Mouse (Mus musculus) embryonic facial prominence, embryonic 13.5 days (tissue): ENCODE measurements around the gene Dock4. TPM values are rescaled to one million over a fixed set of nuclear protein-coding genes. Genes with fewer than 3 reads are reported as not detected.

Experiments used
- ATAC-seq: fragments of 200-750 bp; cut with Nextera tagmentation; 2 replicates; pipeline ENCODE4 v1.8.0; 2017; ENCODE audit warnings: low read depth; ENCODE audit not compliant: insufficient number of reproducible peaks, insufficient read depth, low FRiP score, low TSS enrichment
- H3K27ac ChIP-seq: fragments of 300-500 bp; sonication (generic); 2 replicates; pipeline ENCODE4 v1.5.1; 2015; ENCODE audit warnings: moderate library complexity, mild to moderate bottlenecking, inconsistent platforms
- H3K27me3 ChIP-seq: fragments of 300-500 bp; sonication (generic); 2 replicates; pipeline ENCODE4 v1.6.1; 2015; ENCODE audit warnings: mild to moderate bottlenecking, inconsistent platforms
- H3K36me3 ChIP-seq: fragments of 300-500 bp; sonication (generic); 2 replicates; pipeline ENCODE4 v1.6.1; 2015; ENCODE audit warnings: mild to moderate bottlenecking, inconsistent platforms
- H3K4me1 ChIP-seq: fragments of 300-500 bp; sonication (generic); 2 replicates; pipeline ENCODE4 v1.6.1; 2015; ENCODE audit warnings: inconsistent platforms
- H3K4me2 ChIP-seq: fragments of 300-500 bp; sonication (generic); 2 replicates; pipeline ENCODE4 v1.6.1; 2015; ENCODE audit warnings: moderate library complexity, mild to moderate bottlenecking, inconsistent platforms
- H3K4me3 ChIP-seq: fragments of 300-500 bp; sonication (generic); 2 replicates; pipeline ENCODE4 v1.5.1; 2015; ENCODE audit warnings: mild to moderate bottlenecking, inconsistent platforms
- H3K9ac ChIP-seq: fragments of 300-500 bp; sonication (generic); 2 replicates; pipeline ENCODE4 v1.6.1; 2015; ENCODE audit warnings: mild to moderate bottlenecking, inconsistent platforms
- H3K9me3 ChIP-seq: fragments of 300-500 bp; sonication (generic); 2 replicates; pipeline ENCODE4 v1.6.1; 2016; ENCODE audit warnings: inconsistent platforms
- WGBS: fragments of 180-500 bp; shearing (Covaris S2); methylation state at CpG from one replicate; pipeline ENCODE4 v1.1.7; 2015; ENCODE audit warnings: mixed read lengths; 5-methylcytosine and 5-hydroxymethylcytosine counted together
- polyA plus RNA-seq: library from polyadenylated mRNA; unstranded; fragments of >200 nt; fragmentation: Nextera tagmentation; extraction: Ambion mirVana; gene quantifications from 2 replicates; pipeline ENCODE4 v1.2.1, GENCODE M21; 2015

Gene Dock4
- polyA plus RNA-seq, 1 experiment from 2014 or later = 19.9 TPM

DNA sequence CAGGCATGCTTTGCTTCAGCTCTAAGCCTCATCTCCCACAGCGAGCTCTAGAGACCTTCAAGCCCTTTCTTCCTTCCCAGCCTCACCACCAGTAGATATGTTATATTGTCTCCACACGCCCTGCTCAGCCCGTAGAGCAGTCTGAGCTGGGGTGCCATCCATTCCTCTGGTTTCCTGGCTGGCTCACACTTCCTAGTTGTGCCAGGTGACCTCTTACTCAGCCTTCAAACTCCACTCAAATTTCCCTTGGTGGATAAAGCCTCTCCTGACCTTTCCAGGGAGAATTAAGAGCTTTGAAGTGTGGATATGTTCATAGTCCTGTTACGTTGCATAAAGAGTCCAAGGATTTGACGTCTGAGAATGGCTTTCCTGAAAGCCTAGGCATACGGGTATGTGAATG is 68.3 kb downstream of the Dock4 start:
- WGBS = 61% methylated on average over 6 of the region's 6 CpGs
- ATAC-seq = no peak

DNA sequence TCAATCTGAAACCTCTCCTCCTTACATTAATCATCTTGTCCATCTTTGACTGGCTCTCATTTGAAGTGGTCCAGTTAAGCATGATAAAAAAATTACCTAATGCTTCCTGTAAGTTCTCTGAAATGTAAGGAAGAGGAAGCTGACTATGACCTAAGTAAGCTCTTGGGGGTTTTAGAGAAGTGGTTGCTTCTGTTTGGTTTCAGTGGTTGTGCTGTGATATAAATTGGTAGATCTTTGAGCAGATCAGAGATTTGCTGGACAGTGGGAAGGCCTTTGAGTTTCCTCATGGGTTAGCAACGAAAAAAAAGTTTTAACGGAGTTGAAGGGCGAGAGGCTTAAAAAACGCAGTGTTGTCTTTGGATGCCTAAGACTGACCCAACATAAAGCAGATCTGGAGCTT is 76.7 kb downstream of the Dock4 start:
- no peaks in the 10 kb centered on the region for H3K9me3 ChIP-seq
- no peaks in the 10 kb centered on the region for H3K27me3 ChIP-seq
- H3K27ac ChIP-seq = no peak overlapping the region
- H3K4me2 ChIP-seq = no peak overlapping the region
- no peak for ATAC-seq
- H3K4me3 ChIP-seq = no peak overlapping the region
- no peak overlapping the region for H3K9ac ChIP-seq
- no peaks in the 10 kb centered on the region for H3K36me3 ChIP-seq
- H3K4me1 ChIP-seq = no peaks in the 10 kb centered on the region
- WGBS = 89% methylated on average over 4 of the region's 4 CpGs

More for the DNA sequence above, 68.3 kb downstream of the Dock4 start:
- H3K9me3 ChIP-seq = no peaks in the 10 kb centered on the region
- no peaks in the 10 kb centered on the region for H3K36me3 ChIP-seq
- H3K9ac ChIP-seq = no peak overlapping the region
- no peak overlapping the region for H3K4me2 ChIP-seq
- H3K4me3 ChIP-seq = no peak overlapping the region
- no peak overlapping the region for H3K27ac ChIP-seq
- no peaks in the 10 kb centered on the region for H3K27me3 ChIP-seq
- H3K4me1 ChIP-seq = peaks cover 12% of the 10 kb centered on the region; the same call in 1 of the 2 replicates

DNA sequence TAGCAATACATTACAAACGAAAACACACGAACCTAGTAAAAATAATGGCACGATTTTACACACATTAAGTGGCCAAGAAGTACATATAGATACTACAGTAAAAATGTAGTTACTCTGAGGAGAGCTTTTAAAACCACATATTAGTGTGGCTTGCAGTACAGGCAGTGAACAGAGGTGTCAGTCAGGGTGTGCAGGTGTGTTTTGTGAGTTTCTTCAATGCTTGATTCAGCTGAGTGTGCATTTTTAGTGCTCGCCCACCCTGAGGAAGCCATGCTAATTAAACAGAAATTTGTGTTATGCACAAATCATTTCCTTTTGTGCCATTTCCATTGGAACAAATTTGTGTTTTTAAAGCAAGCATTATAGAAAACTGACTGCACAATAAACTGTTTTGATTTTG is 77.3 kb downstream of the Dock4 start:
- no peaks in the 10 kb centered on the region for H3K36me3 ChIP-seq
- no peak overlapping the region for H3K4me3 ChIP-seq
- 88% methylated on average over 4 of the region's 4 CpGs for whole genome bisulfite sequencing
- ATAC-seq = no peak
- no peaks in the 10 kb centered on the region for H3K9me3 ChIP-seq
- H3K27ac ChIP-seq = no peak overlapping the region
- H3K27me3 ChIP-seq = no peaks in the 10 kb centered on the region
- H3K9ac ChIP-seq = no peak overlapping the region
- H3K4me1 ChIP-seq = no peaks in the 10 kb centered on the region
- H3K4me2 ChIP-seq = no peak overlapping the region

DNA sequence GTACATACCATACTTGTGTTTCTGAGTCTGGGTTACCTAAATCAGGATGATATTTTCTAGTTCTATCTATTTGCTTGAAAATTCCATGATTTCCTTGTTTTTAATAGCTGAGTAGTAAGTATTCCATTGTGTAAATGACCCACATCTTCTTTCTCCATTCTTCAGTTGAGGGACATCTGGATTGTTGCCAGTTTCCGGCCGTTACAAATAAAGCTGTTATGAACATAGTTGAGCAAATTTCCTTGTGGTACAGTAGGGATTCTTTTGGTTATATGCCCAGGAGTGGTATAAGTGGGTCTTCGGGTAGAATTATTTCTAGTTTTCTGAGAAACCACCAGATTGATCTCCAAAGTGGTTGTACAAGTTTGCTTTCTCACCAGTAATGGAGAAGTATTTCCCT is 79.3 kb downstream of the Dock4 start:
- Histone ChIP-seq H3K4me1 (no peaks in the 10 kb centered on the region), H3K27ac (no peak overlapping the region), H3K27me3 (no peaks in the 10 kb centered on the region), H3K4me2 (no peak overlapping the region), H3K4me3 (no peak overlapping the region), H3K9me3 (no peaks in the 10 kb centered on the region), H3K36me3 (no peaks in the 10 kb centered on the region), H3K9ac (no peak overlapping the region)
- WGBS = 82% methylated on average over 3 of the region's 3 CpGs
- ATAC-seq = no peak

DNA sequence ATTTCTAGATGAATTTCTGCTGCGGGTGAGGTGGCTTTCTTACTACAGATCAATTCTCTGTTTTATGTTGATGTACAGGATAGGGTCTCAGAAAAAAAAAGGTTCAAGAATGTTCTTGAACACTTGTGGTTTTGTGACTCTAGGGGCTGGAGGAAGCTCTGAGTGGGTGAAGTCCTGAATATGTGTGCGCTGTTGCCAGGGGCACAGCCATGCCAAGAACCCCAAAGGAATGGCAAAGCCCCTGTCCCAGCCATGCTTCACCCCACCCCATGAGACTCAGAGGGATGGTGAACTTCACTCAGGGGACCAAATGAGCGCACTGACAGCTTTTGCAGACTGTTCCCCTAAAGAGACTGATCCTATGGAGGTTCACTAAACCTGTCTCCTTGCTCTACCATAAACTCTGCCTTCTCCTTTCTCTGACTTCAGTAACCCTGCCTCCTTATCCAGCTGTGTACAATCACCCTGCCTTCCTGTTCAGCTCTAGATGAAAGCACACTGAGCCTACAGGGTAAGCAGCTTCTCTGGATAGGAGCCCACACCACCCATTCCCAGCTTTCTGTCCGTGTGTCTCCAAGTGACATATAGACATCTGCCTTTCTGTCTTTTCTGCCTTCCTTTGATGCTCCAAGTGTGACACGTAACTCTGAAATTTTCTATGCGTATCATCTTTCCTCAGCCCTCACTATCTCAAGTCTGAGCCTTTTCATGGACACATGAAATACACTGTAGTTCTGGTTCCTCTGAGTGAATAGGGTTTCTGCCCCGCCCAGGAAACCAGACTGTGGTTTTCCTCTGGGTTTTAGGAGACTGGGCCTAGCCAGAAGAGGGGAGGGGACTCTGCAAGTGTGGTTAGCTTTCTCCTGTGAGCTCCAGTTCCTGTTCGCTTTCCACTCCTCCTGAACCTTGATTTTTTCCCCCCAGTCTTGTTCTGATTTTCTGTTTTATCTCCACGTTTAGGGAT is 90.2 kb downstream of the Dock4 start:
- 0 out of 2 replicates have a peak overlapping the region, but pooled peaks have one; percentile 5 for H3K4me2 ChIP-seq
- no peak overlapping the region for H3K4me3 ChIP-seq
- H3K9ac ChIP-seq = no peak overlapping the region
- H3K27ac ChIP-seq = peak overlapping the region; percentile 73
- H3K4me1 ChIP-seq = peaks cover 14% of the 10 kb centered on the region
- 58% methylated on average over 9 of the region's 9 CpGs for WGBS
- no peaks in the 10 kb centered on the region for H3K27me3 ChIP-seq
- H3K9me3 ChIP-seq = no peaks in the 10 kb centered on the region
- H3K36me3 ChIP-seq = no peaks in the 10 kb centered on the region
- ATAC-seq = 0 out of 2 replicates have a peak, but pooled peaks have one; percentile 48

DNA sequence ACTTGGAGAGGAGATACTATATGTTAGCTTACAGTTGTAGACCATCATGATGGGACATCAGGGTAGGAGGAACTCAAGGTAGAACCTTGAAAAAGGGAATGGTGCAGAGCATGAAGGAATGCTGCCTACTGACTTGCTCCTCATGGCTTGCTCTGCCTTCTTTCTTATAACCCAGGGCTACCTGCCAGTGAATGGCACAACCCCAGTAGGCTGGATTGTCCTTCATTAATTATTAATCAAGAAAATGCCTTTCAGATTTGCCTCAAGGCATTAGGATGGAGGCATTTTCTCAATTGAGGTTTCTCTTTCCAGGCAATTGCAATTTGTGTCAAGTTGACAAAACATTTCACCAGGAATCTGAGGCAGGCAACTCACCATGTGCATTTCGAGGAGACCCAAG is 92.1 kb downstream of the Dock4 start:
- 80% methylated on average over 1 of the region's 1 CpGs for WGBS
- Histone ChIP-seq H3K4me1 (peaks cover 14% of the 10 kb centered on the region), H3K4me3 (no peak overlapping the region), H3K27me3 (no peaks in the 10 kb centered on the region), H3K27ac (no peak overlapping the region), H3K4me2 (no peak overlapping the region), H3K9me3 (no peaks in the 10 kb centered on the region), H3K9ac (no peak overlapping the region), H3K36me3 (no peaks in the 10 kb centered on the region)
- ATAC-seq = no peak

DNA sequence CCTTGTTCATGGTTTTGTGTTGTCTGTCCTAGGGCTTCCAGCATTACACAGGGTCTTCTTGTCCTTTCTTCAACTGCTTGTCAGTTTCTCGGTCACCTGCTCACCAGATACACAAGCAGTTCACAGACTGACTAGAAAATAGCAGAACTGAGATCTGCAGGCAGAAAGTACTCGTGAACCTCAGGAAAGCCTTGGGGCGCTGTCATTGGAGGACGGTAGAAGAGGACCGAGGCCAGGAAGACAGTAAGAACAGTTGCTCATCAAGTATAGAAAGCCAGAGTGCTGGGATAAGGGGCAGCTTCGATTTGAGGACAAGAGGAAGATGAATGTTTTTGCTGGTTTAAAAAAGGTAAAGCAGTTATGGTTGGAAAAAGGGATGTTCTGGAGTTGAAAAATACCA is 92.6 kb downstream of the Dock4 start:
- Histone ChIP-seq H3K4me3 (no peak overlapping the region), H3K27me3 (no peaks in the 10 kb centered on the region), H3K9me3 (no peaks in the 10 kb centered on the region), H3K4me1 (peaks cover 14% of the 10 kb centered on the region), H3K9ac (no peak overlapping the region), H3K27ac (no peak overlapping the region), H3K4me2 (no peak overlapping the region), H3K36me3 (no peaks in the 10 kb centered on the region)
- WGBS = 76% methylated on average over 6 of the region's 6 CpGs
- ATAC-seq = no peak

DNA sequence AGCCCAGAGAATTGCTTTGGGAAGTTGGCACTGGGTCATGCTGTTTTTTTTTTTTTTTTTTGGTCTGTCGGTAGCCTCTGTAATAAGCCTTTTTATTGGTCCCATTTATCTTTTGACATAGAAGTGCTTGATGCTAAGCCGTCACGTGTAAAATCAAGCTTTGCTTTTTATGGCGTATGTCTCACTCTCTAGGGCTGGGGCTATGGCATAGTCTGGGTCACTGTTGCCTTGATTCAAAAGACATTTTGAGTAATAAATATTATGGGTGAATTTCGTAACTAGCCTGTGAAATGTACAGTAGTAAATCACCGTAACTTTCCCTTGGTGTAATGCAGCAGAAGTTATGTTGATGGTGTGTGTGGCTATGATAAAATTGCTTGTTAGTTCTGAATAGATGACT is 93.0 kb downstream of the Dock4 start:
- Histone ChIP-seq H3K4me3 (no peak overlapping the region), H3K36me3 (no peaks in the 10 kb centered on the region), H3K9me3 (no peaks in the 10 kb centered on the region), H3K27me3 (no peaks in the 10 kb centered on the region), H3K27ac (no peak overlapping the region), H3K4me1 (peaks cover 14% of the 10 kb centered on the region), H3K9ac (no peak overlapping the region), H3K4me2 (no peak overlapping the region)
- WGBS = 89% methylated on average over 6 of the region's 6 CpGs
- ATAC-seq = no peak

DNA sequence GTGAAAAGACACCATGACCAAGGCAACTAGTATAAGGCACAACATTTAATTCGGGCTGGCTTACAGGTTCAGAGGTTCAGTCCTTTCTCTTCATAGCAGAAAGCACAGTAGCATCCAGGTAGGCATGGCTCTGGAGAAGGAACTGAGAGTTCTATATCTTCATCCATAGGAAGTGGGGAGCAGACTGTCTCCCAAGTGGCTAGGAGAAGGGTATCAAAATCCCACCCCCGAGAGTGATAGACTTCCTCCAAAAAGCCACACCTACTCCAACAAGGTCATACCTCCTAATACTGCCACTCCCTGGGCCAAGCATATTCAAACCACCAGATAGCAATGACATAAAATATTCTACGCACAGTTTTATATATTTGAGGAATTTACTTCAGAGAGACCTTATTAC is 98.5 kb downstream of the Dock4 start:
- H3K4me1 ChIP-seq = no peaks in the 10 kb centered on the region
- H3K9me3 ChIP-seq = no peaks in the 10 kb centered on the region
- H3K27me3 ChIP-seq = no peaks in the 10 kb centered on the region
- ATAC-seq = no peak
- H3K4me2 ChIP-seq = no peak overlapping the region
- H3K36me3 ChIP-seq = no peaks in the 10 kb centered on the region
- H3K4me3 ChIP-seq = no peak overlapping the region
- no peak overlapping the region for H3K9ac ChIP-seq
- H3K27ac ChIP-seq = no peak overlapping the region
- 89% methylated on average over 3 of the region's 3 CpGs for WGBS

DNA sequence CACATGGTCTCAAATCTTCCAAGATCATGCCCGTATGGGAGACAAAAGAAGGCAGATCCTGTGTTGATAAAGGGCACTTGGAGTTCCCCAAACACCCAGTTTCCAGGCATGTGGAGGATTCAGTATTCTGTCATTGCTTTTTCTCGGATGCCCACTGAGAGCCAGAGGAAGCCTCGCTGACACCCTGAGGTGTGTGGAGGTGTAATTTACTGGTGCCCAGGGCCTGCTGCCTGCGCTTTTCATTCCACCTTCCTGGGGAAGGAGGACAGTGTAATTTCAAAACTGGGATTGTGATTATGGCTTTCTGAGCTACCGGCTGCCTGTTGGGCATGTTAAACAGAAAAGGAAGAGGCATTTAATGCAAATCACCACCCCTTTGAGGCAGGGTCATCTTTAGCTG is 101.1 kb downstream of the Dock4 start:
- H3K9ac ChIP-seq = no peak overlapping the region
- no peaks in the 10 kb centered on the region for H3K4me1 ChIP-seq
- no peak for ATAC-seq
- no peak overlapping the region for H3K27ac ChIP-seq
- 59% methylated on average over 5 of the region's 5 CpGs for WGBS
- H3K36me3 ChIP-seq = no peaks in the 10 kb centered on the region
- no peaks in the 10 kb centered on the region for H3K27me3 ChIP-seq
- no peak overlapping the region for H3K4me3 ChIP-seq
- no peaks in the 10 kb centered on the region for H3K9me3 ChIP-seq
- no peak overlapping the region for H3K4me2 ChIP-seq

DNA sequence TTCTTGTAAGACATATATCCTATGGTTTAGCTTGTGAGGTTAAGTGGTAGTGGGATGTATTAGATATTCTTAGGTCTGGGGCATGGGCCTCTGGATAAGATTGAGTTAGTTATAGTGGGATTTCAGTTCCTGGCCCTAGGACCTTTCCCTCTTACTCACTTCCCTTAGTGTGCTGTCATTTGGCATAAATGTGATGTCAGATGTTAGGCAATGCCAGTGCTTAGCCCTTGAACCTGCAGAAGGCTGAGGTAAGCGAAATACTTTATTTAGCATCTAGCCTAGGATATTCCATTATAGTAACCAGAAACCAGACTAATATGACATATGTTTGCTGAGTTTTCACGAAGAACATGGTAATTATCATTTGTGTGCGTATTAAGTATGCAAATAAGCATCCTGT is 105.6 kb downstream of the Dock4 start:
- no peak overlapping the region for H3K27ac ChIP-seq
- ATAC-seq = no peak
- H3K4me2 ChIP-seq = no peak overlapping the region
- WGBS = 90% methylated on average over 3 of the region's 3 CpGs
- H3K36me3 ChIP-seq = no peaks in the 10 kb centered on the region
- no peaks in the 10 kb centered on the region for H3K9me3 ChIP-seq
- H3K9ac ChIP-seq = no peak overlapping the region
- H3K27me3 ChIP-seq = no peaks in the 10 kb centered on the region
- no peak overlapping the region for H3K4me3 ChIP-seq
- H3K4me1 ChIP-seq = no peaks in the 10 kb centered on the region

DNA sequence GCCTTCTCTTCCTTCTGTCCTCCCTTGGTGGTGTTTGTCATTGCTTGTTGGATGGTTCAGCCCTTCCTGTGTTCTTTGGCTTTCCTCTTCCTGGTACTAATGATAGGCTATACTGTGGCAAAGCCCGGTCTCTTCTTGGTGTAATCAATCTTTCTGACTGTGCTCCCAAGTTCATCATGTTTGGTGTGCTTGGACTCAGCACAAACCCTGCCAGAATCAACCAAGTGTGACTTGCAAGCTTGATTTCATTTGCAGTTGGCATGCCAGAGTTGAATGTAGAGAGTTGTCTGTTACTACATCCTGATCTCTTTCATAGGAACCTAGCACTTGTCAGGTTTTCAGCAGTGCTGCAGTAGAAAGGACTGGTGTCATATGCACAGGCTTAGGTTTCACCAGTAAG is 106.4 kb downstream of the Dock4 start:
- Histone ChIP-seq H3K4me2 (no peak overlapping the region), H3K9ac (no peak overlapping the region), H3K4me3 (no peak overlapping the region), H3K9me3 (no peaks in the 10 kb centered on the region), H3K27ac (no peak overlapping the region), H3K27me3 (no peaks in the 10 kb centered on the region), H3K36me3 (no peaks in the 10 kb centered on the region), H3K4me1 (no peaks in the 10 kb centered on the region)
- no peak for ATAC-seq
- 68% methylated on average over 1 of the region's 1 CpGs for WGBS
